Mouse (Mus musculus) induced T-regulatory cell, adult 2 months (primary cell): ENCODE data around the gene Gm10697.
"Not testable (repeated sequence)": the region's sequence is repeated elsewhere in the genome, so short reads cannot be mapped to it uniquely, and the experiment has no call there.

Experiments used
- DNase-seq: peaks from one replicate; pipeline ENCODE4 v3.0.0-alpha.2; 2012; ENCODE audit warnings: low read depth

Gm10697 gene

GRCm38 (mm10) chr3:94072544-94072943 is at the start of gene Gm10697:
Gene Gm10697, minus strand, starts transcription at chr3:94072644.
- DNase-seq, result not testable (repeated sequence)

- not testable (repeated sequence) for DNase-seq
Measured at GRCm38 (mm10) chr3:94115071-94115470, 42.6 kb upstream of the Gm10697 start.

- DNase-seq, result not testable (repeated sequence)
Measured at GRCm38 (mm10) chr3:94054785-94055184, 17.7 kb downstream of the Gm10697 start, which contains the start of gene Gm9125. Gene Gm9125, minus strand, starts transcription at chr3:94054885.

GRCm38 (mm10) chr3:94049566-94050121 is 22.8 kb downstream of the Gm10697 start:
- not testable (repeated sequence) for DNase-seq

GRCm38 (mm10) chr3:94038241-94038640 is 34.2 kb downstream of the Gm10697 start:
- DNase-seq, result not testable (repeated sequence)

- not testable (repeated sequence) for DNase-seq
Measured at GRCm38 (mm10) chr3:94034400-94034799, 38.0 kb downstream of the Gm10697 start.
